Mouse (Mus musculus) E14TG2a.4 (cell line): ENCODE measurements around the gene Rcsd1.

ENCODE experiments used
- CTCF ChIP-seq: conservative IDR thresholded peaks from 2 replicates; pipeline ENCODE4 v1.5.1; 2014; ENCODE audit warnings: low read length
- NANOG ChIP-seq: IDR thresholded peaks from 2 replicates; pipeline ENCODE4 v1.6.1; 2014; ENCODE audit warnings: borderline replicate concordance, low read length, mixed read lengths
- POU5F1 ChIP-seq: IDR thresholded peaks from 2 replicates; pipeline ENCODE4 v1.6.1; 2014; ENCODE audit warnings: low read length, borderline replicate concordance

DNA sequence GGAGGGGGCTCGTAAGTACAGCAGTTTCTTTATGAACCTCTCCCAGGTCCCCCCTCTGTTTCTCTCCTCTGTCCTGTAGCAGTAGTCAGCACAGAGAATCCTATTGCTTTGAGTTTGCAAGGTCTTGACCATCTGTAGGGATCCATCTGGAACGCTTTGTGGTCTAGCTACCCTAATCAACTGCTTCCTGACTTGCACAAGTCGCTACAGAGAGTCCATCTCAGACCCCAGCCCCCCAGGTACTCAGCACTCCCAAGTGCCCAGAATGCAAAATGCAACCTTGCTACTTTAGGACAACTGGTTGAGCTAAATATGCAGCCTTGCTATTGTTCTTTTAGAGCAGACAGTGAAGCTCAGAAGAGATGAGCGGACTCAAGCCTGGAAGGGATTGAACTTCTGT lies 3.1 kb downstream of the Rcsd1 start:
- TF ChIP-seq CTCF, result no peak
- TF ChIP-seq POU5F1, result no peak
- TF ChIP-seq NANOG, result no peak
